Mouse (Mus musculus) forebrain, embryonic 16.5 days (tissue): Measurements from ENCODE around the gene Ambra1. TPM values are rescaled to one million over a fixed set of nuclear protein-coding genes. Genes with fewer than 3 reads are reported as not detected.
A peak's percentile ranks its signal among the peaks of the same experiment; 100 is the strongest.

Source experiments
- ATAC-seq: fragments of 200-750 bp; cut with Nextera tagmentation; 2 replicates; pipeline ENCODE4 v1.8.0; 2017; ENCODE audit warnings: mild to moderate bottlenecking, moderate library complexity
- H3K27ac ChIP-seq: fragments of 300-500 bp; sonication (generic); 2 replicates; pipeline ENCODE4 v1.5.1; 2014; ENCODE audit warnings: low read length, control low read depth
- H3K27me3 ChIP-seq: fragments of 300-500 bp; sonication (generic); replicated peaks from 2 replicates; pipeline ENCODE4 v1.6.1; 2014; ENCODE audit warnings: low read length; ENCODE audit not compliant: control insufficient read depth, insufficient read depth
- H3K36me3 ChIP-seq: fragments of 300-500 bp; sonication (generic); 2 replicates; pipeline ENCODE4 v1.6.1; 2014; ENCODE audit not compliant: control insufficient read depth, insufficient read depth
- H3K4me1 ChIP-seq: fragments of 300-500 bp; sonication (generic); replicated peaks from 2 replicates; pipeline ENCODE4 v1.6.1; 2014; ENCODE audit warnings: low read length; ENCODE audit not compliant: control insufficient read depth, insufficient read depth
- H3K4me2 ChIP-seq: fragments of 300-500 bp; sonication (generic); 2 replicates; pipeline ENCODE4 v1.6.1; 2014; ENCODE audit warnings: mild to moderate bottlenecking, low read length, control low read depth
- H3K4me3 ChIP-seq: fragments of 300-500 bp; sonication (generic); replicated peaks from 2 replicates; pipeline ENCODE4 v1.5.1; 2014; ENCODE audit warnings: mild to moderate bottlenecking, low read length, control low read depth
- H3K9ac ChIP-seq: fragments of 300-500 bp; sonication (generic); replicated peaks from 2 replicates; pipeline ENCODE4 v1.6.1; 2014; ENCODE audit warnings: low read depth, low read length, control low read depth
- H3K9me3 ChIP-seq: fragments of 300-500 bp; sonication (generic); 2 replicates; pipeline ENCODE4 v1.6.1; 2016; ENCODE audit warnings: low read length; ENCODE audit not compliant: control insufficient read depth
- WGBS: fragments of 180-500 bp; shearing (Covaris S2); extraction: QIAGEN DNeasy Blood & Tissue Kit; methylation state at CpG from one replicate; pipeline ENCODE4 v1.1.7; 2014; 5-methylcytosine and 5-hydroxymethylcytosine counted together
- polyA plus RNA-seq: library from polyadenylated mRNA; unstranded; fragments of >200 nt; fragmentation: Nextera tagmentation; extraction: Ambion mirVana; gene quantifications from 2 replicates; pipeline ENCODE4 v1.2.1, GENCODE M21; 2015

Ambra1 gene
- polyA plus RNA-seq, 1 experiment from 2014 or later = 25.5 TPM

DNA sequence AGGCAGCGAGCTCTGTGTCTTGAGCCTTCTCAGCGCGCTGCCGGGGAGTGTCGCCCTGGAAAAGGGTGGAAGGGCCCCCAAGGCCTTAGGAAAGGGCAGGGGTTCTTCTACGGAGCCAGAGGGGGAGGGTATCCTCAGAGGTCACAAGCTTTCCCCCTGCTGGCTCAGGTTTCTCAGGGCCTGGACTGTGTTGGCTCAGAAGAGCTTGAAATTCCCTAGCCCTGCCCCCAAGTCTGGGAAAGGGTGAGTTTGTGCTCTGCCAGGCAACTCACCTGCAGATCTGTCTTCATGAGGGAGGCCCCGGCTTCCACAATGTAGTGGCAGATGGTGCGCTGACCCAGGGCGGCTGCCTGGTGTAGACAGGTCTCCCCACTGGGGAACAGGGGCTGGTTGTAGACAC, 203.5 kb downstream of the Ambra1 start:
- Histone ChIP-seq H3K4me3 (no peak overlapping the region), H3K9ac (no peak overlapping the region), H3K4me1 (peaks cover 27% of the 10 kb centered on the region), H3K9me3 (no peaks in the 10 kb centered on the region), H3K36me3 (peaks cover 4% of the 10 kb centered on the region; the same call in 1 of the 2 replicates), H3K27ac (no peak overlapping the region), H3K4me2 (no peak overlapping the region), H3K27me3 (no peaks in the 10 kb centered on the region)
- ATAC-seq = no peak
- WGBS = 39% methylated on average over 9 of the region's 9 CpGs

DNA sequence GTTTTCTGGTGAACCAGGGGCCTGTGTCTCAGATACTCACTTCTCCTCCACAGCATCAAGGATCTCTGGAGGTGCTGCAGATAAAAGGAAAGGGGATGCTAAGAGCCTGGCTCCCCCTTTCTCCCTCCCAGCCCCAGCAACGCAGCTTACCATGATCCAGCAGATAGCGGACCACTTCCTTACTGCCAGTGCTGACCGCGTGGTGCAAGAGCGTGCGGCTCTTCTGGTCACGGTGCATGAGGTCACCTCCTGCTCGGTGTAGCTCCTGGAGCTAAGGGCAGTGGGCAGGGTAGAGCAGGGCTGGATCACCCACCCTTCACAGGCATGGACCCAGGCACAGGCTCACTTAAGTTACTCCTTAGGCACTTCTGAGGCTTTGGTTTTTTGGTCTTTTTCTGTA, 204.1 kb downstream of the Ambra1 start:
- WGBS = 67% methylated on average over 8 of the region's 8 CpGs
- peaks cover 6% of the 10 kb centered on the region; the same call in 1 of the 2 replicates for H3K36me3 ChIP-seq
- no peaks in the 10 kb centered on the region for H3K9me3 ChIP-seq
- H3K4me1 ChIP-seq = peaks cover 27% of the 10 kb centered on the region
- no peaks in the 10 kb centered on the region for H3K27me3 ChIP-seq
- H3K4me3 ChIP-seq = no peak overlapping the region
- no peak for ATAC-seq
- H3K27ac ChIP-seq = no peak overlapping the region
- no peak overlapping the region for H3K9ac ChIP-seq
- H3K4me2 ChIP-seq = no peak overlapping the region

DNA sequence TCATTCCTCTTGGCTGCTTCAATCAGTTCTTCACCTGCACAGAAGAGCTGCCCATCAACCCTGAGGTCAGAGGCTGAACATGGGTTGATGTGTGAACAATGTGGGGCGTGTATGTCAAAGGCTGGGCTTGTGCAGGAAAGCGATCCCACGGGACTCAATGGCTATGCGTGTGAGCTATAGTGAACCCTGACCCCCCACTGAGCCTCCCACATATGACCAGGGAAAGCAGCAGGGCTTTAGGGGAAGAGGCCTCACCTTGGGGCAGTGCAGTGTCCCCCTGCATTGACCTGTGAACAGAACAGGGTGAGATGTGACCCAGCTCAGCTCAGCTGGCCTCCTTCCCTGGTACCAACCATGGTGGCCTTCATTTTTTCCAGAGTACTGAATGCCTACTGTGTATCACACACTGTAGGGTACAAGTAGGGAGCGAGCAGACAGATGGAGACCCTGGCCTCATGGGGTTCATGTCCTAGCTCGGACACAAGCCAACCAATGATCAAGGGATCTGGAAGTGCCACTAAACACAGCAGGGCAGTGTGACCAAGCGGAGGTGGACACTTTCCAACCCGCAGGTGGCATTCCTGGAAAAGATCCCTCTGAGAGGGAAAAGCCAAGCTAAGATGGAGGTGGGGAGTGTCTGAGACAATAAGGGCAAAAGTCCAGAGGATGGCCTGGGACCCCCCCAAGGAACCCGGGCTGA, 205.0 kb downstream of the Ambra1 start:
- Histone ChIP-seq H3K4me2 (no peak overlapping the region), H3K9ac (no peak overlapping the region), H3K36me3 (peaks cover 8% of the 10 kb centered on the region; the same call in 1 of the 2 replicates), H3K27me3 (no peaks in the 10 kb centered on the region), H3K27ac (no peak overlapping the region), H3K4me1 (peaks cover 23% of the 10 kb centered on the region), H3K4me3 (no peak overlapping the region), H3K9me3 (no peaks in the 10 kb centered on the region)
- no peak for ATAC-seq
- 87% methylated on average over 9 of the region's 9 CpGs for WGBS

DNA sequence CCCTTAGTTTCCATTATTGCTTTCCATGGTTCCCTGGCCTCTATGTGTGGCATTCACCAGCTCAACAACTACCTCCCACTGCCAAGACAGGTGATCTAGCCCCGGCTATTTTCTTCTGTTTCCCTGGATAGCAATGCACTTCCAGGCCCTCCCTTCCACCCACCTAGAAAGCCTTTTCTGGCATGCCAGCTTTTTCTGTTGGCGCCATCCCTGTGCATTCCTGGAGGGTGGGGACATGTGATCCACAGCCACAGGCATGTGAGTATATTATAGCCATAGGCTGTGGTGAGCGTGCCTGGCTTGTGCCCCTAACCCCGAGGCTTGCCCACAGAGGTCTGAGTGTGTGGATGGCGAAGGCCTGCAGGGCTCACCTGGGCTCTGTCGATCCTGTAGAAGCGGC, 206.2 kb downstream of the Ambra1 start:
- WGBS = 88% methylated on average over 7 of the region's 7 CpGs
- Histone ChIP-seq H3K27me3 (no peaks in the 10 kb centered on the region), H3K27ac (no peak overlapping the region), H3K9ac (no peak overlapping the region), H3K4me2 (no peak overlapping the region), H3K4me3 (no peak overlapping the region), H3K36me3 (peaks cover 8% of the 10 kb centered on the region; the same call in 1 of the 2 replicates), H3K9me3 (no peaks in the 10 kb centered on the region), H3K4me1 (peaks cover 11% of the 10 kb centered on the region; the same call in 1 of the 2 replicates)
- no peak for ATAC-seq

DNA sequence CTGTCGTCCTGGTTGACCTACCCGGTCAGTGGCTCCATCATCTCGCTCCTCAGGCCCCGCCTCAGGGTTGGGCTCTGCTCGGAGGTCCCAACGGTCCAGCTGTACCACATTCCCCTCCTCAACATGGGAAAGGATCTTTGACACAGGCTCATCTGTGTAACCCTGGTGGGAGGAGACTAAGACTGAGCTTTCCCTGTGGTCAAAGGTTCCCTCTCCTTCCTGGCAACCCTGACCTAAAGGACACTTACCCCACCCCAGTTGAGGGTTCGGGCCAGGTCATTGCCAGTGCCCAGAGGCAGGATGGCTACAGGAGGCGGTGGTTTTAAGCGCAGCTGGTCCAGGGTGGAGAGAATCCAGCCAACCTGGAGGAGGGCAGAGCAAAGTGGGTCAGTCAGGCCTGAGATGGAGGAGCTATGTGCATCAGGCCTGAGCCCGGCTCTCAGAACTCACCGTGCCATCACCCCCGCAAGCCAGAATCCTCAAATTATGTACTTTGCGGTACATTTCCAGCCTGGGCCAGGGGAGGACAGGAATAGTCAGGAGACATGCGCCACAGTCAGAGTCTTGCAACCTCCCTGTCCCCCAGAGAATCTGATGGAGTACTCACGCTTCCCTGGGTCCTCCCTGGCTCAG, 209.5 kb downstream of the Ambra1 start:
- no peak overlapping the region for H3K27ac ChIP-seq
- peaks cover 2% of the 10 kb centered on the region; the same call in 1 of the 2 replicates for H3K4me1 ChIP-seq
- H3K27me3 ChIP-seq = no peaks in the 10 kb centered on the region
- no peak for ATAC-seq
- H3K36me3 ChIP-seq = peaks cover 8% of the 10 kb centered on the region; the same call in 1 of the 2 replicates
- no peak overlapping the region for H3K4me3 ChIP-seq
- WGBS = 89% methylated on average over 15 of the region's 15 CpGs
- no peaks in the 10 kb centered on the region for H3K9me3 ChIP-seq
- no peak overlapping the region for H3K9ac ChIP-seq
- H3K4me2 ChIP-seq = no peak overlapping the region

DNA sequence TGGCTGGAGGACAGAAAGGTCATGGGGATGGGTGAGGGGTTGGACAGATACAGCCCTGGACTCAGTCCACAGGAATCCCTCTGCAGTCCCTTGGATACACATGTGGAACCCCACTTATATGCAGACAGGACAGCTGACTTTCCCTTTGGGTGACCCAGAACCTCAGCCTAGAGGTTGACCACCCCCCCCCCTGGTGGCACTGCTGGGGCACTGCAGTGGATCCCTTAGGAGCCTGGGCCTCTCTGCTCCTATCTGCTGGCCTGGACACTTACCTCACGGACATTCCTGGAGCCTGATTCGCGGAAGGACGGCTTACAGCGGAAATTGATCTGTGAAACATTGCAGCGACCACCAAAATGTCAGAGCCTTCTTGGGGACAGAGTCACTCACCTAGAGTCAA, 212.4 kb downstream of the Ambra1 start:
- 72% methylated on average over 6 of the region's 6 CpGs for WGBS
- H3K27ac ChIP-seq = no peak overlapping the region
- no peaks in the 10 kb centered on the region for H3K27me3 ChIP-seq
- no peak overlapping the region for H3K4me2 ChIP-seq
- H3K4me1 ChIP-seq = peaks cover 11% of the 10 kb centered on the region
- no peak overlapping the region for H3K4me3 ChIP-seq
- peaks cover 8% of the 10 kb centered on the region; the same call in 1 of the 2 replicates for H3K36me3 ChIP-seq
- ATAC-seq = no peak
- H3K9me3 ChIP-seq = no peaks in the 10 kb centered on the region
- H3K9ac ChIP-seq = no peak overlapping the region

DNA sequence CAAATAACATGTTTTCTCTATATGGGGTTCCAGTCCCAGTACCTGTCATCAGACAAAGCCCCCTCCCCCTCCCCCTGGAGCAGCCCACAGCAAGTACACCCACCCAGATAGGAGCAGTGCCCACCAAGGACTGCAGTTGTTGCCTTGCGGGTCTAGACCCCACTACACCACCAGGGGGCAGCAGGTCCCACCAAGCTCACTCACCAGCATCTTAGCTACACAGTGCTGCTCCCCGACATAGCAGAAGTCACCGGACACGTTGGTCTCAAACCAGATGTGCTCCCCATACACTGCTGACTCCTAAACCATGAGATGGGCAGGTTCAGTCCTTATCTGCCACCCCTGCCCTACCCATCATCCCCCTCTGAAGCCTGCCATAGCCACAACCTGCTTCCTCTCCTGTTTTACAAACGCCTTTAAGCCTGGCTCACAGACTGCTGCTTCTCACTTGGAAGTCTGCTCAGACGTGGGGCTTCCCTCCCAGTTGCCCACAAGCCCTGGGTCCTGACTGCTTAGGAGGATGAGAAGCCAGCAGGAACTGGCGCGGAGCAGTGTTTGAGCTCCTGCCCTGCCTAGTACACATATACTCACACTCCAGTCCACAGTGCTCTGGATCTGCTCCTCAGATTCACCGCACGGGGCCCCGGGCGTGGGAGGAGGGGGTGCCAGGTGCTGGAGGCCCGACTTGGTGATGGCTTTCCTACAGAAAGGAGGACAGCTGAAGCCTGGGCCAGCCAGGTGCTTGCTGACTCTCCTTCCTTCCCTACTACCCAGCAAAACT, 214.4 kb downstream of the Ambra1 start:
- ATAC-seq = peak; percentile 85
- Histone ChIP-seq H3K4me3 (no peak overlapping the region), H3K36me3 (no peaks in the 10 kb centered on the region), H3K27me3 (no peaks in the 10 kb centered on the region), H3K9me3 (no peaks in the 10 kb centered on the region), H3K27ac (no peak overlapping the region), H3K4me1 (peaks cover 26% of the 10 kb centered on the region), H3K9ac (peak overlapping the region; percentile 15; the same call in 1 of the 2 replicates), H3K4me2 (no peak overlapping the region)
- 45% methylated on average over 13 of the region's 13 CpGs for WGBS

DNA sequence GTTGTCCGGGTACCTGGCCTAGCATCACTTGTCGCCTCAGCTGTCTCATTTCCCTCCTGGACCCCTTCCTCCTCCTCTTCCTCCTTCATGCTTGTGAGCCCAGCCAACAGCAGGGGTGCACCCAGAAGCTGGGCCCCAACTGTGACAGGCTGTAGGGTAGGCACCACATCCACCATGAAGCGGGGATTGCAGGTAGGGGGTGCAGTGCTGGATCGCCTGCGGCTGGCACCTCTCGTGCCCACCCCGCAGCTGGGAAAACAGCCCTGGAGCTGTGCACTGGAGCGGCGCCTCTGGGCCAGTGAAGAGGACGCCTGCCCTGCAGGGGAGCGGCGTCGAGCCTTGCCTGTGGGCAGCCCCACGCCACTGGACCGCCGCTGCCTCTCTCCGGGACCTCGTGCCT, 215.5 kb downstream of the Ambra1 start, which contains the start of gene Gm9821:
Gene Gm9821, plus strand, starts transcription at position 221 of the 400 bp plus-strand sequence.
- WGBS = 87% methylated on average over 18 of the region's 18 CpGs
- H3K27me3 ChIP-seq = no peaks in the 10 kb centered on the region
- no peaks in the 10 kb centered on the region for H3K36me3 ChIP-seq
- H3K9me3 ChIP-seq = no peaks in the 10 kb centered on the region
- no peak within 1 kb of the TSS for H3K27ac ChIP-seq
- H3K9ac ChIP-seq = peak within 1 kb of the TSS; percentile 15; the same call in 1 of the 2 replicates
- ATAC-seq = no peak
- H3K4me2 ChIP-seq = no peak within 1 kb of the TSS
- peaks cover 37% of the 10 kb centered on the region for H3K4me1 ChIP-seq
- no peak within 1 kb of the TSS for H3K4me3 ChIP-seq

DNA sequence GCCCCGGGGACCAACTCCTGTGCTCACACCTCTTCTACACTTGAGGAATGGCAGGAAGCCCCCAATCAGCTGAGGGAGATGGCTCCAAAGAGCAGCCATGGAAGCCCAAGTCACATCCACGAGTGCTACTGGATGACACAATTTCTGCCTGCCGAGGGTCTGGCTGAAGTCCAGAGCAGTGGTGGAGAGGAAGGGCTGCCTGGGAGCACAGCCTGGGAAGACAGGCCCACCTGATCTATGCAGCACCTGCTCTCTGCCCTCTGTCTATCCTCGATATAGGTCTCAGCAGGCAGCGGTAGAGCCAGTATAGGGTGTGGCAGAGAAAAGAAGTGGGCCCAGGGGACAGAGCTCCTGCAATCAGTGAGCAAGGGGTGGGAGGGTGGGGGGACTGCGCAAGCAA, 216.9 kb downstream of the Ambra1 start:
- WGBS = 45% methylated on average over 5 of the region's 6 CpGs
- no peak overlapping the region for H3K27ac ChIP-seq
- H3K36me3 ChIP-seq = no peaks in the 10 kb centered on the region
- no peak for ATAC-seq
- no peaks in the 10 kb centered on the region for H3K9me3 ChIP-seq
- no peaks in the 10 kb centered on the region for H3K27me3 ChIP-seq
- no peak overlapping the region for H3K9ac ChIP-seq
- peaks cover 41% of the 10 kb centered on the region for H3K4me1 ChIP-seq
- no peak overlapping the region for H3K4me2 ChIP-seq
- no peak overlapping the region for H3K4me3 ChIP-seq
